Mouse (Mus musculus) MEL (cell line): ENCODE measurements around the gene Rad51b. TPM values are rescaled to one million over a fixed set of nuclear protein-coding genes. Genes with fewer than 3 reads are reported as not detected.

ENCODE experiments used
- DNase-seq: peaks from one replicate; pipeline ENCODE4 v3.0.0; 2011; ENCODE audit warnings: low read depth, low spot score
- H3K27ac ChIP-seq: 2 replicates; pipeline ENCODE4 v1.5.1; 2012; ENCODE audit warnings: low read depth, mild to moderate bottlenecking, control low read depth, low read length, moderate library complexity; ENCODE audit not compliant: control insufficient read depth
- H3K27me3 ChIP-seq, 2 experiments: fragments of 150-350 bp in 1 of 2; sonication (generic) in 1 of 2; 2 replicates each; pipeline ENCODE4 v1.6.1; 2012; ENCODE audit warnings: low read length in 2 of 2, mild to moderate bottlenecking in 2 of 2, improper control_type of control experiment in 1 of 2, moderate library complexity in 1 of 2; ENCODE audit not compliant: insufficient read depth in 2 of 2, control insufficient read depth in 1 of 2
- H3K36me3 ChIP-seq, 2 experiments: 2 replicates each; pipeline ENCODE4 v1.6.1; 2012 to 2014; ENCODE audit warnings: low read length in 2 of 2, improper control_type of control experiment in 1 of 2, inconsistent platforms in 1 of 2, mild to moderate bottlenecking in 1 of 2; ENCODE audit not compliant: insufficient read depth in 2 of 2, control insufficient read depth in 1 of 2
- H3K4me1 ChIP-seq, 2 experiments: fragments of 150-350 bp in 1 of 2; sonication (generic) in 1 of 2; 2 replicates each; pipeline ENCODE4 v1.6.1; 2012; ENCODE audit warnings: low read length in 2 of 2, improper control_type of control experiment in 1 of 2, mild to moderate bottlenecking in 1 of 2; ENCODE audit not compliant: insufficient read depth in 2 of 2, control insufficient read depth in 1 of 2
- H3K4me3 ChIP-seq, 2 experiments: fragments of 150-350 bp in 1 of 2; sonication (generic) in 1 of 2; 2 replicates each; pipeline ENCODE4 v1.5.1; 2012; ENCODE audit warnings: low read depth in 2 of 2, low read length in 2 of 2, mild to moderate bottlenecking in 2 of 2, moderate library complexity in 2 of 2, control low read depth in 1 of 2, improper control_type of control experiment in 1 of 2; ENCODE audit not compliant: control insufficient read depth in 1 of 2, insufficient read depth in 1 of 2
- H3K79me2 ChIP-seq: 2 replicates; pipeline ENCODE4 v1.6.1; 2012; ENCODE audit warnings: mild to moderate bottlenecking, low read length, moderate library complexity; ENCODE audit not compliant: control insufficient read depth, poor library complexity, insufficient read depth
- H3K9ac ChIP-seq: 2 replicates; pipeline ENCODE4 v1.6.1; 2012; ENCODE audit warnings: low read depth, mild to moderate bottlenecking, control low read depth, low read length, moderate library complexity; ENCODE audit not compliant: control insufficient read depth, poor library complexity, severe bottlenecking
- H3K9me3 ChIP-seq: fragments of 150-350 bp; sonication (generic); replicated peaks from 2 replicates; pipeline ENCODE4 v1.6.1; 2012; ENCODE audit warnings: mild to moderate bottlenecking, low read length, improper control_type of control experiment, moderate library complexity; ENCODE audit not compliant: insufficient read depth
- BHLHE40 ChIP-seq: IDR thresholded peaks from 2 replicates; pipeline ENCODE4 v1.6.1; 2012; ENCODE audit warnings: low read depth, mild to moderate bottlenecking, inconsistent platforms, low read length, improper control_type of control experiment, borderline replicate concordance
- CHD1 ChIP-seq: IDR thresholded peaks from 2 replicates; pipeline ENCODE4 v1.6.1; 2012; ENCODE audit warnings: low read depth, mild to moderate bottlenecking, inconsistent platforms, low read length, improper control_type of control experiment
- CHD2 ChIP-seq: IDR thresholded peaks from 2 replicates; pipeline ENCODE4 v1.6.1; 2011; ENCODE audit warnings: low read length, improper control_type of control experiment
- ELF1 ChIP-seq: IDR thresholded peaks from 2 replicates; pipeline ENCODE4 v1.6.1; 2014; ENCODE audit warnings: low read depth, mild to moderate bottlenecking, inconsistent platforms, low read length, improper control_type of control experiment, moderate library complexity
- EP300 ChIP-seq, 2 experiments: IDR thresholded peaks; 2 replicates each; pipeline ENCODE4 v1.6.1; 2011; ENCODE audit warnings: improper control_type of control experiment in 2 of 2, low read length in 2 of 2, low read depth in 1 of 2, mild to moderate bottlenecking in 1 of 2
- GATA1 ChIP-seq: IDR thresholded peaks from 2 replicates; pipeline ENCODE4 v1.6.1; 2011; ENCODE audit warnings: low read depth, low read length, improper control_type of control experiment
- JUND ChIP-seq: IDR thresholded peaks from 2 replicates; pipeline ENCODE4 v1.6.1; 2011; ENCODE audit warnings: low read depth, mild to moderate bottlenecking, improper control_type of control experiment, low read length
- MAZ ChIP-seq: IDR thresholded peaks from 2 replicates; pipeline ENCODE4 v1.6.1; 2012; ENCODE audit warnings: low read depth, mild to moderate bottlenecking, inconsistent platforms, low read length, improper control_type of control experiment
- MEF2A ChIP-seq: IDR thresholded peaks from 2 replicates; pipeline ENCODE4 v1.6.1; 2014; ENCODE audit warnings: low read depth, mild to moderate bottlenecking, inconsistent platforms, low read length, improper control_type of control experiment; ENCODE audit not compliant: poor library complexity, insufficient replicate concordance, severe bottlenecking; ENCODE audit errors: extremely low read depth
- MYC ChIP-seq: IDR thresholded peaks from 2 replicates; pipeline ENCODE4 v1.6.1; 2011; ENCODE audit warnings: low read depth, mild to moderate bottlenecking, low read length, improper control_type of control experiment, moderate library complexity
- NELFE ChIP-seq: IDR thresholded peaks from 2 replicates; pipeline ENCODE4 v1.6.1; 2011; ENCODE audit warnings: low read depth, low read length, improper control_type of control experiment
- POLR2AphosphoS2 ChIP-seq: IDR thresholded peaks from 2 replicates; pipeline ENCODE4 v1.6.1; 2011; ENCODE audit warnings: low read length, improper control_type of control experiment
- POLR2AphosphoS5 ChIP-seq: IDR thresholded peaks from 2 replicates; pipeline ENCODE4 v1.6.1; 2012; ENCODE audit warnings: low read depth, borderline replicate concordance, mild to moderate bottlenecking, inconsistent platforms, low read length, moderate library complexity, mixed read lengths
- RCOR1 ChIP-seq: IDR thresholded peaks from 2 replicates; pipeline ENCODE4 v1.6.1; 2012; ENCODE audit warnings: low read depth, mild to moderate bottlenecking, inconsistent platforms, low read length, improper control_type of control experiment
- SIN3A ChIP-seq: IDR thresholded peaks from 2 replicates; pipeline ENCODE4 v1.6.1; 2012; ENCODE audit warnings: low read length, improper control_type of control experiment, inconsistent platforms
- SMC3 ChIP-seq: IDR thresholded peaks from 2 replicates; pipeline ENCODE4 v1.6.1; 2011; ENCODE audit warnings: low read depth, low read length, improper control_type of control experiment
- TAL1 ChIP-seq: IDR thresholded peaks from 2 replicates; pipeline ENCODE4 v1.6.1; 2012; ENCODE audit warnings: mild to moderate bottlenecking, inconsistent platforms, low read length, moderate library complexity, mixed read lengths
- UBTF ChIP-seq: IDR thresholded peaks from 2 replicates; pipeline ENCODE4 v1.6.1; 2012; ENCODE audit warnings: low read depth, mild to moderate bottlenecking, inconsistent platforms, low read length, improper control_type of control experiment, moderate library complexity, borderline replicate concordance; ENCODE audit not compliant: insufficient read depth
- USF1 ChIP-seq: IDR thresholded peaks from 2 replicates; pipeline ENCODE4 v1.6.1; 2014; ENCODE audit warnings: low read depth, mild to moderate bottlenecking, inconsistent platforms, low read length, improper control_type of control experiment, moderate library complexity
- USF2 ChIP-seq, 2 experiments: IDR thresholded peaks; 2 replicates each; pipeline ENCODE4 v1.6.1; 2011 to 2012; ENCODE audit warnings: improper control_type of control experiment in 2 of 2, low read length in 2 of 2, borderline replicate concordance in 1 of 2, inconsistent platforms in 1 of 2, low read depth in 1 of 2, mild to moderate bottlenecking in 1 of 2; ENCODE audit not compliant: insufficient read depth in 1 of 2
- ZC3H11A ChIP-seq: IDR thresholded peaks from 2 replicates; pipeline ENCODE4 v1.6.1; 2012; ENCODE audit warnings: low read depth, mild to moderate bottlenecking, inconsistent platforms, low read length, improper control_type of control experiment
- ZKSCAN1 ChIP-seq: IDR thresholded peaks from 2 replicates; pipeline ENCODE4 v1.6.1; 2012; ENCODE audit warnings: low read depth, mild to moderate bottlenecking, inconsistent platforms, low read length, improper control_type of control experiment, moderate library complexity
- ZMIZ1 ChIP-seq: IDR thresholded peaks from 2 replicates; pipeline ENCODE4 v1.6.1; 2012; ENCODE audit warnings: low read depth, mild to moderate bottlenecking, inconsistent platforms, low read length, improper control_type of control experiment, moderate library complexity
- ZNF384 ChIP-seq: IDR thresholded peaks from 2 replicates; pipeline ENCODE4 v1.6.1; 2012; ENCODE audit warnings: low read depth, mild to moderate bottlenecking, inconsistent platforms, low read length, improper control_type of control experiment
- polyA plus RNA-seq, 2 experiments: library from polyadenylated mRNA; stranded (reverse) in 1 of 2; unstranded in 1 of 2; fragments of >175 nt in 1 of 2; fragments of >200 nt in 1 of 2; gene quantifications; 2 replicates each; pipeline versions ENCODE4 v1.2.1 to v1.2.4; 2012; ENCODE audit warnings: low replicate concordance in 2 of 2, low read depth in 1 of 2; ENCODE audit not compliant: insufficient read length in 2 of 2, insufficient read depth in 1 of 2, missing spikeins in 1 of 2
- total RNA-seq: library from RNA; depleted of rRNA; stranded (reverse); fragments of 300-350 nt; gene quantifications from 2 replicates; pipeline ENCODE4 v1.2.3, GENCODE M21; 2012

Rad51b gene
- total and polyA plus RNA-seq, 3 experiments = 3.6 to 5.7 TPM; not detected in 1

GRCm38 (mm10) chr12:79540176-79540575 lies 243.1 kb downstream of the Rad51b start:
- no peak for TF ChIP-seq POLR2AphosphoS2
- no peak for TF ChIP-seq TAL1
- TF ChIP-seq ZC3H11A = no peak
- no peak for TF ChIP-seq ELF1
- no peak for TF ChIP-seq SMC3
- no peak for TF ChIP-seq UBTF
- no peak for TF ChIP-seq ZNF384
- TF ChIP-seq JUND = no peak
- TF ChIP-seq GATA1 = no peak
- no peak for TF ChIP-seq MYC
- TF ChIP-seq NELFE = no peak
- no peak for TF ChIP-seq ZKSCAN1
- TF ChIP-seq USF2 (IDR thresholded peaks at IDR 0.05; ENCODE audit: borderline replicate concordance in 1 of 2, insufficient read depth in 1 of 2, low read depth in 1 of 2, low read length in 2 of 2) = no peak
- no peak for TF ChIP-seq USF1
- TF ChIP-seq MEF2A = no peak
- TF ChIP-seq SIN3A = no peak

DNA sequence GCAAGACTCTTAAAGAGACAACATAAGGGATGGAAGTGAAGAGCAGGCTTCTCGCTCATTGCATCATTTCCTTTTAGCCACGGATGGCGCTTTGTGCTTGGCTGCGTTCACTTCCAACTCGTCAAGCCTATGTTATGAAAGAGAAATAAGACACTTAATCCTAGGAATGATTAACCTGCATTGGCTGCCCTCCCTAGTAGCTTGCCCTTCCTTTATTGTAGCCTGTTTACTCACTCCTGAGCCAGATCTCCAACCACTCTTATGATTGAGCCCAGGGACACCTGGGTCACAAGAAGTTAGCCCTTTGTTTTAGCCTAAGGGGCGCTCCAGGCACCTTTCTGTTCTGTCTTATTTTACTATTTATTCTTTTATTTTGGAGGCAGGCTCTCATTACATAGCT lies 244.5 kb downstream of the Rad51b start:
- TF ChIP-seq SIN3A (no peak), BHLHE40 (no peak), CHD2 (no peak), POLR2AphosphoS2 (no peak), USF2 (IDR thresholded peaks at IDR 0.05; ENCODE audit: borderline replicate concordance in 1 of 2, insufficient read depth in 1 of 2, low read depth in 1 of 2, low read length in 2 of 2) (no peak), MAZ (no peak), ZMIZ1 (no peak), CHD1 (no peak), POLR2AphosphoS5 (no peak), JUND (no peak), SMC3 (no peak), UBTF (no peak), RCOR1 (no peak), GATA1 (no peak), EP300 (IDR thresholded peaks at IDR 0.05; ENCODE audit: low read depth in 1 of 2, low read length in 2 of 2) (no peak), MEF2A (no peak)
- H3K36me3 ChIP-seq = no peaks in the 10 kb centered on the region
- no peak overlapping the region for H3K27ac ChIP-seq
- no peaks in the 10 kb centered on the region for H3K79me2 ChIP-seq
- no peak overlapping the region for H3K9ac ChIP-seq
- no peaks in the 10 kb centered on the region for H3K27me3 ChIP-seq
- no peaks in the 10 kb centered on the region for H3K9me3 ChIP-seq
- H3K4me1 ChIP-seq = no peaks in the 10 kb centered on the region
- DNase-seq = no peak
- no peak overlapping the region for H3K4me3 ChIP-seq

More at GRCm38 (mm10) chr12:79540176-79540575, 243.1 kb downstream of the Rad51b start:
- no peak overlapping the region for H3K27ac ChIP-seq
- H3K4me1 ChIP-seq = no peaks in the 10 kb centered on the region
- no peaks in the 10 kb centered on the region for H3K79me2 ChIP-seq
- no peak overlapping the region for H3K4me3 ChIP-seq
- H3K9me3 ChIP-seq = no peaks in the 10 kb centered on the region
- no peak overlapping the region for H3K9ac ChIP-seq
- no peak for DNase-seq
- H3K36me3 ChIP-seq = no peaks in the 10 kb centered on the region
- no peaks in the 10 kb centered on the region for H3K27me3 ChIP-seq
